Mouse (Mus musculus) adrenal gland, adult 10 weeks (tissue): ENCODE results near the gene Nsg2. TPM values are rescaled to one million over a fixed set of nuclear protein-coding genes. Genes with fewer than 3 reads are reported as not detected.

ENCODE experiments used
- polyA plus RNA-seq: library from polyadenylated mRNA; stranded (reverse); fragments of 350-450 nt; fragmentation: Illumina TruSeq; extraction: RNeasy Lipid Tissue Mini Kit (QIAGEN cat#74804); gene quantifications from one replicate; pipeline ENCODE4 v1.2.3, GENCODE M21; 2014; ENCODE audit warnings: low read depth, low replicate concordance

The Nsg2 gene
- polyA plus RNA-seq: 39.4 TPM

GRCm38 (mm10) chr11:32000281-32000680, at the start of gene Nsg2:
Gene Nsg2, plus strand, starts transcription at chr11:32000463.

GRCm38 (mm10) chr11:31965256-31966134, 34.8 kb upstream of the Nsg2 start, which contains the start of gene 4930524B15Rik:
Gene 4930524B15Rik, plus strand, starts transcription at chr11:31965592.

Other genes starting within 250 kb of the Nsg2 start
- gene Cpeb4, start 128.3 kb upstream of the Nsg2 start, polyA plus RNA-seq: 293 TPM
- not detected for gene 4930524B15Rik, start 34.9 kb upstream of the Nsg2 start, polyA plus RNA-seq
- not detected for gene Il9r, start 199.8 kb downstream of the Nsg2 start, polyA plus RNA-seq
- gene Snrnp25, start 205.0 kb downstream of the Nsg2 start, polyA plus RNA-seq: 2.4 TPM
- gene Rhbdf1, start 221.8 kb downstream of the Nsg2 start, polyA plus RNA-seq: 0.23 TPM
- 10.6 TPM for gene Mpg, start 226.0 kb downstream of the Nsg2 start, polyA plus RNA-seq